Mouse (Mus musculus) hindbrain, postnatal 0 days (tissue): ENCODE data around the gene Ranbp3. TPM values are rescaled to one million over a fixed set of nuclear protein-coding genes. Genes with fewer than 3 reads are reported as not detected.

Experiments
- ATAC-seq: fragments of 200-750 bp; cut with Nextera tagmentation; 2 replicates; pipeline ENCODE4 v1.8.0; 2017; ENCODE audit warnings: mild to moderate bottlenecking, moderate TSS enrichment, moderate library complexity
- DNase-seq: peaks from one replicate; pipeline ENCODE4 v3.0.0-alpha.2; 2015; ENCODE audit warnings: low spot score
- H3K27ac ChIP-seq: fragments of 300-500 bp; sonication (generic); 2 replicates; pipeline ENCODE4 v1.5.1; 2014; ENCODE audit warnings: mild to moderate bottlenecking
- H3K27me3 ChIP-seq: fragments of 300-500 bp; sonication (generic); 2 replicates; pipeline ENCODE4 v1.6.1; 2014; ENCODE audit warnings: low read length, mixed read lengths; ENCODE audit not compliant: insufficient read depth
- H3K36me3 ChIP-seq: fragments of 300-500 bp; sonication (generic); 2 replicates; pipeline ENCODE4 v1.6.1; 2014; ENCODE audit warnings: low read length, mixed read lengths; ENCODE audit not compliant: insufficient read depth
- H3K4me1 ChIP-seq: fragments of 300-500 bp; sonication (generic); 2 replicates; pipeline ENCODE4 v1.6.1; 2014; ENCODE audit warnings: antibody characterized with exemption, low read length, mixed read lengths; ENCODE audit not compliant: insufficient read depth
- H3K4me2 ChIP-seq: fragments of 300-500 bp; sonication (generic); 2 replicates; pipeline ENCODE4 v1.6.1; 2014; ENCODE audit warnings: low read depth, mild to moderate bottlenecking, low read length, moderate library complexity, mixed read lengths
- H3K4me3 ChIP-seq: fragments of 300-500 bp; sonication (generic); 2 replicates; pipeline ENCODE4 v1.5.1; 2014; ENCODE audit warnings: low read length
- H3K9ac ChIP-seq: fragments of 300-500 bp; sonication (generic); replicated peaks from 2 replicates; pipeline ENCODE4 v1.6.1; 2014; ENCODE audit warnings: mild to moderate bottlenecking, low read length, moderate library complexity, mixed read lengths
- H3K9me3 ChIP-seq: fragments of 300-500 bp; sonication (generic); 2 replicates; pipeline ENCODE4 v1.6.1; 2016; ENCODE audit warnings: low read length, mixed read lengths
- CTCF ChIP-seq: IDR thresholded peaks from 2 replicates; pipeline ENCODE4 v1.5.1; 2016; ENCODE audit warnings: antibody characterized with exemption, control low read depth, low read depth
- WGBS: fragments of 180-500 bp; shearing (Covaris S2); extraction: QIAGEN DNeasy Blood & Tissue Kit; methylation state at CpG from one replicate; pipeline ENCODE4 v1.1.7; 2014; 5-methylcytosine and 5-hydroxymethylcytosine counted together
- polyA plus RNA-seq: library from polyadenylated mRNA; unstranded; fragments of >200 nt; fragmentation: Nextera tagmentation; extraction: Ambion mirVana; gene quantifications from 2 replicates; pipeline ENCODE4 v1.2.1, GENCODE M21; 2015
- total RNA-seq: library from RNA; depleted of rRNA; stranded (reverse); fragments of >200 nt; gene quantifications from 2 replicates; pipeline ENCODE4 v1.2.3, GENCODE M21; 2014

Gene Ranbp3
- total and polyA plus RNA-seq, 2 experiments from 2014 or later, result 88.7 to 121 TPM

DNA sequence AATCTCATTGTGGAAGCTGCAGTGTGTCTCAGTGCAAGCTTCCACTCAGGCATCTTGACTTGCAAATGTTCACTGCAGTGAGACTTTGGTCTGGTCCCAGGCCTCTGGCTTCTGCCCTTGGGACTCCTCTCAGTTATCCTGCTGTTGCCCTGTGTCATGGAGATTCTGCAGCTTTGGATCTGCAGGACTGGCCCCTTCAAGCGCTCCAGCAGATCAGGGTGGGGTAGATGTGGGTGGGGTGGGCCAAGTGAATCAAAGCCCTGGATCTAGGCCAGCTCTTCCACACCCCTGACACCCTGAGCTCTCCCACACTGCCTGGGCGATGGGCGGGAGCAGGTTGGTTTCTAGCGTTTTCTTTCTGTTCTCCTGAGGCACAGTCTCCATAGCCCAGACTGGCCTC is 41.3 kb upstream of the Ranbp3 start:
- Histone ChIP-seq H3K27me3 (no peaks in the 10 kb centered on the region), H3K9me3 (no peaks in the 10 kb centered on the region), H3K9ac (no peak overlapping the region), H3K27ac (no peak overlapping the region), H3K4me3 (no peak overlapping the region), H3K4me1 (0 out of 2 replicates have a peak, but pooled peaks cover 8% of the 10 kb centered on the region), H3K4me2 (no peak overlapping the region), H3K36me3 (no peaks in the 10 kb centered on the region)
- no peak for TF ChIP-seq CTCF
- DNase-seq (no peak), ATAC-seq (no peak)
- WGBS, result 52% methylated on average over 4 of the region's 4 CpGs

DNA sequence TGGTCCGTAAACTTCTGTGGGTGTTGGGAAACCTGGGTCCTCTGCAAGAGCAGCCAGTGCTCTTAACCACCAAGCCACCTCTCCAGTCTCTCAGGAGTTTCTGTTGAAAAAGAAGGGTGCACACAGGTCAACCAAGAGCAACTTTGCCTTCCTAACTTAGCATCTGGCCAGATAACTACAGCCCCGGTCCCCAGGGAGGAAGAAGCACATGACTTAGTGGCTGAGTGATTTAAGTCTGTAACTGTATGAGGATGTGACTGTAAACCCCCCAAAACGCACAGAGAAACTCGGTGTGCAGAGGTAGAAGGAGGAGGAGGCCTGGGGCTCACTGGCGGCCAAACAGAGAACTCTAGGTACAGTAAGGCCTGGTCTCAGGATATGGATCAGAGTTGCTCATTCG is 39.1 kb upstream of the Ranbp3 start:
- ATAC-seq, result no peak
- no peak overlapping the region for H3K27ac ChIP-seq
- no peaks in the 10 kb centered on the region for H3K27me3 ChIP-seq

DNA sequence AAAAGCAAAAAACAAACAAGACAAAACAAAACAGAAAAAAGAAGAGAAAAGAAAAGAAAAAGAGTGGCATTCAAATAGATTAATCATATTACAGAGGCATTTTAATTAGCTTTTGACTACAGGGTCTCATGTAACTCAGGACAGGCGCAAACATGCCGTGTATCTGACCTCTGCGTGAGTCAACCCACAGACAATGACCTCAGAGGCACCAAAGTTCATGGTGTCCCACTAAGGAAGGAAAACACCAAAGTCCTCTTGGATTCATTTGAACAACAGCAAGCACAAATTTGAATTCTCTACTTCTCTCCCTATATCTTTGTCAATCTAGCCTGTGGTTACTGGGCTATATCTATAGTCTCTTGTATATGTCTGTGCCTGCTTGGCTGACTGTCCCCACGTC is 29.9 kb upstream of the Ranbp3 start:
- no peaks in the 10 kb centered on the region for H3K36me3 ChIP-seq
- ATAC-seq, result no peak
- no peak overlapping the region for H3K9ac ChIP-seq
- no peak for DNase-seq
- no peak overlapping the region for H3K27ac ChIP-seq
- H3K4me1 ChIP-seq, result no peaks in the 10 kb centered on the region
- no peaks in the 10 kb centered on the region for H3K27me3 ChIP-seq
- no peak overlapping the region for H3K4me2 ChIP-seq
- 84% methylated on average over 4 of the region's 4 CpGs for whole genome bisulfite sequencing
- no peak for TF ChIP-seq CTCF
- no peaks in the 10 kb centered on the region for H3K9me3 ChIP-seq
- no peak overlapping the region for H3K4me3 ChIP-seq

More for the DNA sequence above, 39.1 kb upstream of the Ranbp3 start:
- Histone ChIP-seq H3K4me3 (no peak overlapping the region), H3K36me3 (no peaks in the 10 kb centered on the region), H3K4me2 (no peak overlapping the region), H3K9me3 (no peaks in the 10 kb centered on the region), H3K4me1 (no peaks in the 10 kb centered on the region), H3K9ac (no peak overlapping the region)
- DNase-seq, result no peak
- TF ChIP-seq CTCF, result no peak
- WGBS, result 87% methylated on average over 6 of the region's 6 CpGs

DNA sequence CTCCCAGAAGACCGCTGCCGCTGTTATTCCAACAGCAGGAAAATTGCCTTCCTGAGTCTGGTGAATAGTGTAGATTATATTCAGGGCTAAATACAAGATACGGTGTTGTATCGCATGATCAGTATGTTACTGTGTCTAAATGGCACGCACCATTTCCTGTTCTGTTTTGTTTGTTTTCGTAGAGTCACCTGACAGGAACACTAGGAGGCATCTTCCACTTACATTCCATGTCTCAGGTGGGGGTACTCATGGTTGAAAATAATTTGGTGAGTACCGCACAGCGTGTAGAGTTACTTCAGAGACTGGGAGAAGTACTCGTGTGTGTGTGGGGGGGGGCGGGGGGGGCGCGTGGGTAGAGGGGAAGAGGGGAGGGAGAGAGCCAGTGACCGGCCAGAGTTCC is 25.5 kb upstream of the Ranbp3 start:
- no peak overlapping the region for H3K9ac ChIP-seq
- H3K36me3 ChIP-seq, result no peaks in the 10 kb centered on the region
- no peak overlapping the region for H3K4me2 ChIP-seq
- WGBS, result 78% methylated on average over 10 of the region's 13 CpGs
- no peak for TF ChIP-seq CTCF
- H3K27ac ChIP-seq, result no peak overlapping the region
- ATAC-seq, result no peak
- no peak overlapping the region for H3K4me3 ChIP-seq
- H3K9me3 ChIP-seq, result no peaks in the 10 kb centered on the region
- no peaks in the 10 kb centered on the region for H3K4me1 ChIP-seq
- no peak for DNase-seq
- no peaks in the 10 kb centered on the region for H3K27me3 ChIP-seq

DNA sequence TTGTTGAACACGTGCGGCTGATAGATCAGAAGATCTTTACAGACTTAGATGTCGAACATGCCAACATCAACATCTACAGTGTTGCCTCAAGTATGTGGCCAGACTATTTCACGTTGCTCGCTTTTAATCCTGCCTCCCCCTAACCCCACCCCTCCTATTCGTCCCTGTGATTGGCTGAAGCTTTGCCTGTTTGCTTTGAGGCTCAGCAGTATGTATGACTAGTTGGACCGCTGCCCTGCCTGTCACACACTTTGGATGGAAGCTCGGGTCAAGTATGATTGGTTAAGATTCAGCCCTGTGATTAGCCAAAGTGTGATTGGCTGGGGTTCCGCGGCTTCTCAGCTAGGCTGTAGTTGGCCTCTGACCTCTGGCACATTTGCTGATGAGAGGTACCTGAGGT is 21.3 kb upstream of the Ranbp3 start:
- no peak overlapping the region for H3K27ac ChIP-seq
- DNase-seq, result peak; percentile 18
- no peak for ATAC-seq
- no peaks in the 10 kb centered on the region for H3K27me3 ChIP-seq
- no peaks in the 10 kb centered on the region for H3K4me1 ChIP-seq
- no peaks in the 10 kb centered on the region for H3K36me3 ChIP-seq
- no peak overlapping the region for H3K4me3 ChIP-seq
- H3K4me2 ChIP-seq, result no peak overlapping the region
- H3K9me3 ChIP-seq, result no peaks in the 10 kb centered on the region
- H3K9ac ChIP-seq, result no peak overlapping the region
- no peak for TF ChIP-seq CTCF
- WGBS, result 32% methylated on average over 10 of the region's 10 CpGs

DNA sequence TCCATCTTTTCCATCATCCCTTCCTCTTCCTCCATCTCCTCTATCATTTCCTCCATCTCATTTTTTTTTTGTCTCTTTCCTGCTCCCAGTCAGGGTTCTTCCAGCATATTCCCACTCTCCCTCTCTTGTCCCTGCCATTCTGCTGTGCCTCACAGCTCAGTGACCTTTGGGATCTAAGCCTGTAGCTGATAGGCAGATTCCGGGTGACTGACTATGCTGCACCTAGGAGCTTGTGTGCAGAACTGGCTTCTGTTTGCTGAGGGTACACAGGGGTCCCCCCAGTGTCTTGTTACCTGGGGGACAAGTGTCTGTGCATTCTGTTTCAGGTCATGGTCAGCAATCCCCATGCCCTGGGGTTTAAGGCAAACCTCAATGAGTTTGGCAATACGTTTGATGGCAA is 18.3 kb upstream of the Ranbp3 start:
- 76% methylated on average over 2 of the region's 2 CpGs for WGBS
- H3K9ac ChIP-seq, result no peak overlapping the region
- no peak for TF ChIP-seq CTCF
- H3K27me3 ChIP-seq, result no peaks in the 10 kb centered on the region
- no peaks in the 10 kb centered on the region for H3K9me3 ChIP-seq
- DNase-seq (no peak), ATAC-seq (no peak)
- no peaks in the 10 kb centered on the region for H3K36me3 ChIP-seq
- no peak overlapping the region for H3K4me2 ChIP-seq
- H3K27ac ChIP-seq, result no peak overlapping the region
- H3K4me3 ChIP-seq, result no peak overlapping the region
- H3K4me1 ChIP-seq, result no peaks in the 10 kb centered on the region

DNA sequence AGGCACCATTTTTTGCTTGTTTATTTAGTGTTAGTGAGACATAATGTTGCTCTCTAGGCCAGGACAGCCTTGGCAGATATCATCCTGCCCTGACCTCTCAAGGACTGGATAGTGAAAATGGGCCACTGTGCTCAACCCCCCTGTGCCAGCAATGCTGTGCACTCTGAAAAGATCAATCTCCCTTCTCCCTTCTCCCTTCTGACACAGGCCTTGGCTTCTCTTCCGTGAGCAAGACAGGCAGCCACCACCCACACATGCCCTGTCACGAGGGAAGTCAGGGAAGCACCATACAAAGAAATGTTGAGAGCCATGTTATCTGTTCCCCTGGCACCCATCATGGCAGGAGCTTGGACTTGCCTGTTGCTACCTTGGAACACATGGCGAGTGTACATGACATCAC is 17.8 kb upstream of the Ranbp3 start:
- no peaks in the 10 kb centered on the region for H3K4me1 ChIP-seq
- H3K27me3 ChIP-seq, result no peaks in the 10 kb centered on the region
- H3K9me3 ChIP-seq, result no peaks in the 10 kb centered on the region
- ATAC-seq (no peak), DNase-seq (no peak)
- no peaks in the 10 kb centered on the region for H3K36me3 ChIP-seq
- H3K9ac ChIP-seq, result no peak overlapping the region
- WGBS, result 86% methylated on average over 3 of the region's 3 CpGs
- no peak for TF ChIP-seq CTCF
- no peak overlapping the region for H3K4me2 ChIP-seq
- no peak overlapping the region for H3K4me3 ChIP-seq
- no peak overlapping the region for H3K27ac ChIP-seq
